Mouse (Mus musculus) thymus, adult 2 months (tissue): Measurements from ENCODE around the gene Spata13. TPM values are rescaled to one million over a fixed set of nuclear protein-coding genes. Genes with fewer than 3 reads are reported as not detected.

Experiments
- DNase-seq: peaks from one replicate; pipeline ENCODE4 v3.0.0; 2021
- H3K27ac ChIP-seq: fragments of 200-500 bp; 2 replicates; pipeline ENCODE4 v1.5.1; 2012; ENCODE audit warnings: low read length, control low read depth; ENCODE audit not compliant: control insufficient read depth, insufficient read depth
- H3K27me3 ChIP-seq: fragments of 200-500 bp; 2 replicates; pipeline ENCODE4 v1.6.1; 2012; ENCODE audit warnings: mild to moderate bottlenecking, low read length, moderate library complexity, mixed read lengths; ENCODE audit not compliant: control insufficient read depth, insufficient read depth
- H3K36me3 ChIP-seq: fragments of 200-500 bp; 2 replicates; pipeline ENCODE4 v1.6.1; 2012; ENCODE audit warnings: mild to moderate bottlenecking, low read length, moderate library complexity; ENCODE audit not compliant: control insufficient read depth, insufficient read depth
- H3K4me1 ChIP-seq: fragments of 200-500 bp; replicated peaks from 2 replicates; pipeline ENCODE4 v1.6.1; 2012; ENCODE audit warnings: low read length; ENCODE audit not compliant: control insufficient read depth, insufficient read depth
- H3K4me3 ChIP-seq: fragments of 200-500 bp; 2 replicates; pipeline ENCODE4 v1.5.1; 2012; ENCODE audit warnings: mild to moderate bottlenecking, low read length, control low read depth, moderate library complexity; ENCODE audit not compliant: control insufficient read depth, insufficient read depth
- CTCF ChIP-seq: fragments of 200-500 bp; IDR thresholded peaks from 2 replicates; pipeline ENCODE4 v1.5.1; 2012; ENCODE audit warnings: mild to moderate bottlenecking, control low read depth, low read length, moderate library complexity, borderline replicate concordance; ENCODE audit not compliant: control insufficient read depth, poor library complexity, insufficient read depth; ENCODE audit errors: extremely low read depth
- POLR2A ChIP-seq: fragments of 200-500 bp; IDR thresholded peaks from 2 replicates; pipeline ENCODE4 v1.6.1; 2012; ENCODE audit warnings: mild to moderate bottlenecking, low read length, control low read depth, moderate library complexity; ENCODE audit not compliant: control insufficient read depth, poor library complexity, insufficient read depth; ENCODE audit errors: extremely low read depth
- WGBS: fragments of 180-500 bp; shearing (Covaris S2); methylation state at CpG from one replicate; pipeline ENCODE4 v1.1.7; 2018; 5-methylcytosine and 5-hydroxymethylcytosine counted together
- polyA plus RNA-seq: library from polyadenylated mRNA; depleted of rRNA; stranded (reverse); fragments of >200 nt; gene quantifications from 2 replicates; pipeline ENCODE4 v1.2.3, GENCODE M21; 2012

Gene Spata13
- polyA plus RNA-seq, 1 experiment = 80.6 TPM

GRCm38 (mm10) chr14:60721938-60722337 lies 88.1 kb downstream of the Spata13 start:
- Histone ChIP-seq H3K36me3 (peaks cover 5% of the 10 kb centered on the region), H3K27me3 (no peaks in the 10 kb centered on the region), H3K4me3 (no peak overlapping the region), H3K27ac (peak overlapping the region; percentile 98), H3K4me1 (peaks cover 58% of the 10 kb centered on the region)
- no peak for DNase-seq
- WGBS = 7% methylated on average over 3 of the region's 3 CpGs
- TF ChIP-seq POLR2A (no peak), CTCF (no peak)

DNA sequence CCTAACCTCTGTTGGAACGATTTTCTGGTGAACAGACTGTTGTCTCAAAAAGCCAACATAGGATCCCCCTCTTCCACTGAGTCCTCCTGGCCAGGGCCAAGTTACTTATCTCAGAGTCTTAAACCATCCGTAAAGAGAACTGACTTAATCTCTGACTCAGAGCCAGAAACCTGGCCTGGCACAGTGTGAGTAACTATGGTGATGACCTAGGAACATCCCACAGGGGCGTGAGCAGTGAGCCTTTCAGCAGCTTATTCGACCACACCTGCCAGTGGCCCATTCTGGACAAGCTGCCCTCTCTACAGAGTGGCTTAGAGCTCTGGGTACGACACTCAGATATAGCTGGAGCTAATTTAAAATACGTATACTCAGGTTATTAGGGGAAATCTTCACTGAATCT lies 92.3 kb downstream of the Spata13 start:
- TF ChIP-seq CTCF (no peak), POLR2A (no peak)
- H3K4me3 ChIP-seq = no peak overlapping the region
- DNase-seq = no peak
- peaks cover 60% of the 10 kb centered on the region for H3K4me1 ChIP-seq
- H3K27me3 ChIP-seq = no peaks in the 10 kb centered on the region
- H3K36me3 ChIP-seq = no peaks in the 10 kb centered on the region
- no peak overlapping the region for H3K27ac ChIP-seq
- WGBS = 65% methylated on average over 6 of the region's 6 CpGs

- no peak for TF ChIP-seq POLR2A
- no peak for TF ChIP-seq CTCF
- WGBS = 42% methylated on average over 4 of the region's 4 CpGs
- Histone ChIP-seq H3K36me3 (no peaks in the 10 kb centered on the region), H3K27ac (no peak overlapping the region), H3K27me3 (no peaks in the 10 kb centered on the region), H3K4me1 (peaks cover 63% of the 10 kb centered on the region), H3K4me3 (no peak overlapping the region)
- DNase-seq = no peak
These were observed 93.3 kb downstream of the Spata13 start for GRCm38 (mm10) chr14:60727130-60727529.

- H3K4me1 ChIP-seq = peaks cover 62% of the 10 kb centered on the region
- 2% methylated on average over 6 of the region's 6 CpGs for WGBS
These were observed 98.3 kb downstream of the Spata13 start for GRCm38 (mm10) chr14:60732081-60732480.

GRCm38 (mm10) chr14:60732787-60733186 lies 99.0 kb downstream of the Spata13 start:
- Histone ChIP-seq H3K27ac (peak overlapping the region; percentile 81), H3K4me3 (peak overlapping the region; percentile 20), H3K36me3 (no peaks in the 10 kb centered on the region), H3K4me1 (peaks cover 62% of the 10 kb centered on the region), H3K27me3 (no peaks in the 10 kb centered on the region)
- TF ChIP-seq POLR2A (no peak), CTCF (no peak)
- DNase-seq = peak; percentile 40
- WGBS = 4% methylated on average over 16 of the region's 16 CpGs

More at GRCm38 (mm10) chr14:60732081-60732480, 98.3 kb downstream of the Spata13 start:
- Histone ChIP-seq H3K27me3 (no peaks in the 10 kb centered on the region), H3K4me3 (no peak overlapping the region), H3K36me3 (no peaks in the 10 kb centered on the region), H3K27ac (peak overlapping the region; percentile 97)
- TF ChIP-seq POLR2A = no peak
- no peak for TF ChIP-seq CTCF
- DNase-seq = peak; percentile 41

DNA sequence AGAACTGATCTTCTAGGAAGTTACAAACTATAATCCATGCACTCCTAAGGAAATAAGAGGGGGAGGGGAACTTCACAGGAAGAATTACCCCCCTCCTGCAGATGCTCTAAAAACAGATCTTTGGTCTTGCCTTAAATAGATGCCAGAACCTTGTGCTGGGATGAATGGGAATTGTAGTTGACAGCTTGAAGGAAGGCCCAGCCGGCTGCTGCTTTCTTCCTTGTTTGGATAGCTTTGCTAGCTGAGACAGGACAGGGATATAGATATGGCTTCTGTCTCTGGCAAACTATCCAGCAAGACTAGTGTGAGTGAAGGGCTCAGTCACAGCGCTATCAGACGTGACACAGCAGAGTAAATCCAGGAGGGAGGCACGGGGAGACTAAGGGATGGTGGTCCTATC lies 99.9 kb downstream of the Spata13 start:
- 91% methylated on average over 4 of the region's 4 CpGs for WGBS
- no peak overlapping the region for H3K4me3 ChIP-seq
- no peak overlapping the region for H3K27ac ChIP-seq
- DNase-seq = no peak
- no peaks in the 10 kb centered on the region for H3K36me3 ChIP-seq
- TF ChIP-seq POLR2A (no peak), CTCF (no peak)
- H3K27me3 ChIP-seq = no peaks in the 10 kb centered on the region
- H3K4me1 ChIP-seq = peaks cover 65% of the 10 kb centered on the region

- Histone ChIP-seq H3K4me3 (no peak overlapping the region), H3K27me3 (no peaks in the 10 kb centered on the region), H3K27ac (peak overlapping the region; percentile 71), H3K36me3 (no peaks in the 10 kb centered on the region), H3K4me1 (peaks cover 66% of the 10 kb centered on the region)
- DNase-seq = no peak
- no peak for TF ChIP-seq POLR2A
- no peak for TF ChIP-seq CTCF
- 55% methylated on average over 5 of the region's 5 CpGs for WGBS
These were observed 101.4 kb downstream of the Spata13 start for GRCm38 (mm10) chr14:60735206-60735605.
